Mouse (Mus musculus) left cerebral cortex, adult 2 months (tissue): ENCODE data around the gene Dnajb12. TPM values are rescaled to one million over a fixed set of nuclear protein-coding genes. Genes with fewer than 3 reads are reported as not detected.

Experiments used
- DNase-seq, 2 experiments: peaks; one replicate each; pipeline ENCODE4 v3.0.0; 2021 to 2022; ENCODE audit warnings: low spot score in 2 of 2, mixed read lengths in 1 of 2; ENCODE audit errors: extremely low spot score in 1 of 2
- H3K27ac ChIP-seq: fragments of 200-600 bp; 2 replicates; pipeline ENCODE4 v1.8.1; 2022
- H3K4me3 ChIP-seq: fragments of 200-600 bp; 2 replicates; pipeline ENCODE4 v1.8.1; 2022
- CTCF ChIP-seq: fragments of 200-600 bp; IDR thresholded peaks from 2 replicates; pipeline ENCODE4 v1.8.1; 2022; ENCODE audit warnings: antibody characterized with exemption, mild to moderate bottlenecking, moderate library complexity
- intact Hi-C: fragments of 180-260 bp; cut with DNase I; formaldehyde crosslinking; loops from one replicate; pipeline ENCODE4 v1.15.1; 2025
- total RNA-seq, 2 experiments: library from RNA; stranded (reverse); gene quantifications; 2 replicates each; pipeline ENCODE4 v1.2.3; 2021

Gene Dnajb12
- total RNA-seq, 2 experiments from 2014 or later, result 50.6 to 52.2 TPM

DNA sequence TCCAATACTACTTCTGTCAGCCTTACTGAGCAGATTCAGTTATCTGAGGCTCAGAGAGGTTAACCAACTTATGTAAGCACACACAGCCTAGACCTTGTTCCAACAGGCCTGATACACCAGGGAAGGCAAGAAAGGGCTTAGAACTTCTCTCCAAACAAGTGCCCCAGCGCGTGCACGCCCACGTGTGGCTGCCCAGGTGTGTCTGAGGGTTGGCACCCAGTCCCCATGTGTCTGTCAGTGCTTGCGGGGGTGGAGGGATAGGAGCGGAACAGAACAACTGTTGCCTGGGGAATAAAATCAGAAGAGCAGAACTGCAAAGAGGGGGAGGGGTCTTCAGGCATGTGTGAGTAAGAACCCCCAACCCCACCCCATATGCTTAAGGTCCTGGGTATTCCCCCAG lies 31.7 kb downstream of the Dnajb12 start:
- no peak for DNase-seq
- no peak overlapping the region for H3K27ac ChIP-seq
- TF ChIP-seq CTCF, result no peak
- no peak overlapping the region for H3K4me3 ChIP-seq
- intact Hi-C loops, result no loop called here

DNA sequence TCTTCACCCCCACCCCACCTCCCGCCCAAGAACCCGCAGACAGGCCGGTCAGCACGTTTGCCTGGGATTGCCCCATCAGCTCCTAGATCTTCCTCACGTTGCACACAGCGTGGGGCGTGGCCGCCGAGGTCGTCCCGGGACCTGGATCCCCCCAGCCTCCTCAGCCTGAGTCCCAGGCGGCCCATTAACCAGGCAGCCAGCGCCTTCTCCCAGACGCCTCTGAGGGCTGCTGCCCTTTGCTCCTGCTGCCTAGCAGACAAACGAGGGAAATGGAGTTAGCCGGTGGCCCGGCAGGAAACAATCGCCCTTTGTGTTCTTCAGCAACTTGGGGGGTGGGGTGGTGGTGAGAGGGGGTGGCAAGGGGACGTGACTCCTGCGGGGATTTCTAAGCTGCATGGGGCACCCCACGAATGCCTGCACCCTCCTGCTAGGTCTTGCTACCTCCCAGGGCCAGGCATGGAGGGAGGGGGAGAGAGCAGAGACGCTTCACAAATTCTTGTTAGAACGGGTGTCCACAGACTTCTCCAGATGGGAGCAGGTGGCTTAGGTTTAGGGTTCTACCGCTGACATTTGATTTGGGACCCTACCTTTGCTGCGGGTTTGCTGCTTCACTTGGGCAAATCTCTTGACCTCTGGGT lies 32.3 kb downstream of the Dnajb12 start:
- H3K4me3 ChIP-seq, result no peak overlapping the region
- no peak for DNase-seq
- TF ChIP-seq CTCF, result no peak
- intact Hi-C loops, result no loop called here
- H3K27ac ChIP-seq, result no peak overlapping the region

DNA sequence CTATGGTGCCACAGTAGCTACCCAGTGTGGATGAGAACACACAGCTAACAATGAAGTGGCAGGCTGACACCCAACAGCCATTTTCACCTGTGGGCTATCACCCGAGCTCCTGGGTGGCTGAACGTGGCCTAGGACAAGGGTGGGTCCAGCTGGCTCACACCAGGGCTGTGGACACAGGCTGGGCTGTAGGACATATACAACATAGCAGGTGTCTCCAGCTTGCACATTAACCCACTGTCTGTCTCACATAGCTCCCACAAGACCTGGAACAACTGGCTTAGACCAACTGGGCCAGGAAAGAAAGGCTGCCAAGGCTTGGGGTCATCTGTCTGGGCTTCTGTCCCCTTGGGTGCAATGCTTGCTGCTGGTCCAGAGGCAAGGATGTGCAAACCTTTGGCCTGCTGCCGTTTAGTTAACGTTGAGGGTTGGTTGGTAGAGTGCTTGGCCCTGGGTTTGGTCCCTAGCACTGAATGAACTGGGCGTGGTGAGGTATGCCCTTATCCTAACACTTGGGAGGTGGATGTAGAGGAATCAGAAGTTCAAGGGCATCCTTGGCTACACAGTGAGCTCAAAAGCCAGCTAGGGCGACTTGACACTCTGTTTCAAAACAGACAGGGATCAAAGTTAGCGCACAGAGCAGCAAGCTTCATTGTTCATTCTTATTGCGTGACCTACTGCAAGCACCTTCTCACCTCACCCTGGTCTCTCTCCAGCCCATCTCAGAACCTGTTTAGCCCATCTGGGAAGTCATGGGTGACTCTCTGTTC lies 36.0 kb downstream of the Dnajb12 start:
- no peak for TF ChIP-seq CTCF
- intact Hi-C loops, result no loop called here
- Histone ChIP-seq H3K27ac (no peak overlapping the region), H3K4me3 (no peak overlapping the region)
- no peak for DNase-seq

DNA sequence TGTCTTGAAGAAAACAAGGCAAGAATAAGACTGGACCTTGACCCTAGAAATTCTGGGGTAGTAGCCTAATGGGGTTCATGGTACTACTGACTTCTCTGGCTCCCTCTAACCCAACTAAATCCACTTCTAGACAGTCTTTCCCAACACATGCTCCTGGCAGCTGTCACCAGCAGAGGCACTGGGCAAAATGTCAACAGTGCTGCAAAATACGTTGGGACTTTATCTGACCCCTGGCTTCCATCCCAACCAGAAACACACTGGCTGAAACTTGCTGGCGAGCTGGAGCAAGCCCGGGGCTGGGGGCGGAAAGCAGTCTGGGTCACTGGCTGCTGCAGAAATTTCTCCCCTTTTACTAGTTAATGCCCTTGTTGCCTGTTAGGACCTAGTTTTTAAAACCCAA lies 36.8 kb downstream of the Dnajb12 start:
- H3K4me3 ChIP-seq, result no peak overlapping the region
- intact Hi-C loops, result no loop called here
- no peak for TF ChIP-seq CTCF
- H3K27ac ChIP-seq, result no peak overlapping the region
- no peak for DNase-seq

DNA sequence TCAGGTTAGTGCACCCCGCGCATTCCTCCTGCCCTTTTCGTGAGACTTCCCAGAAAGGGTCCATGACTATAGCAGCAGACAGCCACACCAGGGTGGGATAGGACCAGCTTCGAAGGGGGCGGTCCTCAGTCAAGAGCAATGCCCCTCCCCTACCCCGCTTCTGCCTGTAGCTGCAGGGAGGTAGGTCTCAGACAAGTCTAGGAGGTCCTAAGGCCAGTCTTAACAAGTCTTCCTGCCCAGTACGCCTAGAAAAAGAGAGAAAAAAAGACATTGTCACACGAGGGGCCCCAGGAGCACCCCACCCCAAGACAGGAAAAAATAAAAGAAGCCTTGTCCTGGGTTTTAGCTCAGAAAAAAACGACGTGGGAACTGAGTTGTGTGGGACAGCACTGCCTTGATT lies 37.3 kb downstream of the Dnajb12 start:
- intact Hi-C loops, result no loop called here
- no peak for TF ChIP-seq CTCF
- DNase-seq, result no peak
- Histone ChIP-seq H3K4me3 (no peak overlapping the region), H3K27ac (no peak overlapping the region)

DNA sequence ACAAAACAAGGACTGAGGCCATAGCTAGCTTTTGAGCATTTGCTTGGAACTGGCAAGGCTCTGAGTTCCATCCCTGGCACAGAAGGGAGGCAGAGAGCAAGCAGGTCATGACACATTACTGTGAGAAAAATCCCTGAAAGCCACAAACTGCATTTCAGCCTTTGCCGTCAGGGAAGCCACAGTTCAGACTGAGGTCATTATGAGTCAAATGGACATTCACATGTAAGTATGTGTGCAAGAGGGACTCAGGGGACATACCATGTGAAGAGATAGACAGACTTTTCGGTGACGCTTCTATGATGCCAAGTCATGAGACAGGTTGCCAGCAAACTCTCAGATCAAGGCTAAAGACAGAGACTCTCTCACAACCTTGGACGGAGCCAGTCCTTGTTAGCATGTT lies 38.8 kb downstream of the Dnajb12 start:
- intact Hi-C loops, result no loop called here
- no peak for TF ChIP-seq CTCF
- no peak overlapping the region for H3K4me3 ChIP-seq
- no peak for DNase-seq
- H3K27ac ChIP-seq, result no peak overlapping the region

DNA sequence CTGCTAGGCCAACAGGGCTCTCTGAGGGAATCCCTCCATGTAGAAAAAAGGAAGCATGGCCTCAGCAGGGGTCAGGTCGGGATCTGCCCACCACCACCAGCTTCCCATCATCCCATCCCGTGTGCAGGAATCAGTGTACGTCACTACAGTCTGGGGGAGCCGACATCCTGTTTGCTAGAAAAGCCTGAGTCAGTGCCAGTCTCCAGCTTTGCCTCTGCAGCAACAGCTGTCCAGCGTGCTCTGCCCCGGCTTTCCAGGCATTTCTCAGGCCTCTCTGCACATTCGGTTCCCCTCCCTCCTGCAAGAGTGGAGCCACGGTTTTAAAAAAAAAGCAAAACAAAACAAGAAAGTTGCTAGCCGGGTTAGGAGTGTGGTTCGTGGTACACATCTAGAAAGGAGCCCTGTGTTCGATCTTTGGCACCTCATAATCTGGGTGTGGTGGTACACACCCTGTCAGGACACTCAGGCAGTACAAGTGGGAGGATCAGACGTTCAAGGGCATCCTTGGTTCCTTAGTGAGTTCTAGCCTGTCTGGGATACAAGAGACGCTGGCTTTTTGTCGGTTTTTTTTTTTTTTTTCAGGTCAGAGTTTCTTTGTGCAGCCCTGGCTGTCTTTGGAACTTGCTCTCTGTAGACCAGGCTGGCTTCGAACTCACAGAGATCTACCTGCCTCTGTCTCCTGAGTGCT lies 40.3 kb downstream of the Dnajb12 start:
- H3K27ac ChIP-seq, result no peak overlapping the region; the same call in 1 of the 2 replicates
- intact Hi-C loops, result no loop called here
- no peak for TF ChIP-seq CTCF

DNA sequence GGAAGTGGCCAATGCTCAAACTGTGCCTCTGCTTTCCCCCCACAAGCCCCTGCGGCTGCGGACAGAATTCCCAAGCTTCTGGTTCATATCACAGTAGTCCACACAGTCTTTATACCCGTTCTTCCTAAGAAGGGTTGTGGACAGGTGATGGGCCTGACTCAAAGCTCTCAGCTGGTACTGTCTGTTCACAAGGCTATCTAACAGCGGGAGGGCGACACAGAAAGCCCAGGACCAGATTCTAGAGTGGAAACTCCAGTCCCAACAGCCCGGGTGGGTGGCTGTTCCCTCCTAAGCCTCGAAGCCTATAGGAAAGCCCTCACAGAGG lies 41.1 kb downstream of the Dnajb12 start:
- no peak for TF ChIP-seq CTCF
- Histone ChIP-seq H3K4me3 (peak overlapping the region; percentile 43), H3K27ac (peak overlapping the region; percentile 74)
- intact Hi-C loops, result no loop called here
- DNase-seq, result no peak

More for the DNA sequence above, 40.3 kb downstream of the Dnajb12 start:
- DNase-seq, result no peak
- H3K4me3 ChIP-seq, result no peak overlapping the region

DNA sequence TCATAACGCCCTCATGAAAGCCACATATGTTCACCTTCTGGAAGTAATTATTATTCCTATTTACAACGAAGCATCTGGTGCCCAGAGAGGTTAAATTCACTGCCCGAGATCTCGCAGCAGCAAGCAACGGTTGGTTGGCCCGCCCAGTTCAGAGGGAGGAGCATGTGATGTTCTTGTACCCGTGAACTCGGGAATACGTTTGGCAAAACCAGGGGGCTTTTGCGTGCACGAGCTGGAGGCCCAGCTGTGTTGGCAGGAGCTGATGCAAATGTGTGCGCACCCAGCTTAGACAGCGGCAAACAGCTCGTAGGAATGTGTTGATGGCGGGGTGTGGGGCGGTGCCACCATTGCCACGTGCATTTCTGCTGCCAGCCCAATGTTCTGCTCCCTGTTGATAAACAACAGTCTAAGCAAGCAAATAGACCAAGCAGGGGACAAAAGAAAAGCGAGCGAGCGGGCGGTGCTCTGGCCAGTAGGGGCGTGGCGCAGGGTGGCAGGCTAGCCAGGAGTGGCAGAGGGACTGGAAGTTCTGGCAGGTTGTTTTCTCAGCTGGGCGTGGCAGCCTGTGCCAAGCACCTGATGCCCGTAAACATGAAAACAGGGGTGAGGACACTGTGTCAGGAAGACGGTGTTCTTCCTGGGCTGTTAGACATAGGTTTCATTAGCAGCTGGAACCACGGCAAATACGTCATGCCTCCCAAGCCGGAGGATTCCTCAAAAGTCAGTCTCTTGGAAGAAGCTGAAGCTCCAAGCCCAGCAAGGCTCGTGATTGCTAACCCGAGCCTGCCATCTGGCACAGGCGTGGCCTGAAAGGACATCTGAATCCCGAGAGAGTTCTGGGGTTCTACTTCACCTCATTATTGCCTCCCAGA lies 41.7 kb downstream of the Dnajb12 start:
- peak overlapping the region; percentile 74 for H3K27ac ChIP-seq
- TF ChIP-seq CTCF, result peak; percentile 30
- intact Hi-C loops, result no loop called here

DNA sequence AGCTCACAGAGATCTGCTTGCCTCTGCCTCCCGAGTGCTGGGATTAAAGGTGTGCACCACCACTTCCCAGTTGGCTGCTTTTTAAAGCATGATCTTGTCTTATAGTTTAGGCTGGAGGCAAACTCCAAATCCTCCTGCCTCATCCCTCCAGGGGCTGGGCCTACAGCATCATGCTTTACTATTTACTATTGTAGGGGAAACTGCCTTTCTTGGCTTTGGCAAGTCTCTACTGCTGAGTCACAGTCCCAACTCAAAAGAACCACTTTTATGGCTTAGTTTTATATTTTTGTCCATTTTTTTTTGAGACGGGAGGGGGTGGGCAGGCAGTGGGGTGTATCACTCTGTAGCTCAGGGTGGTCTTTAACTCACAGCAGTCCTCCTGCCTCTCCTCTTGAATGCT lies 44.1 kb downstream of the Dnajb12 start:
- intact Hi-C loops, result no loop called here
- Histone ChIP-seq H3K4me3 (no peak overlapping the region), H3K27ac (no peak overlapping the region)
- no peak for TF ChIP-seq CTCF
- no peak for DNase-seq

More for the DNA sequence above, 41.7 kb downstream of the Dnajb12 start:
- H3K4me3 ChIP-seq, result peak overlapping the region; percentile 43
- DNase-seq, result peak; percentile 45 to 55

DNA sequence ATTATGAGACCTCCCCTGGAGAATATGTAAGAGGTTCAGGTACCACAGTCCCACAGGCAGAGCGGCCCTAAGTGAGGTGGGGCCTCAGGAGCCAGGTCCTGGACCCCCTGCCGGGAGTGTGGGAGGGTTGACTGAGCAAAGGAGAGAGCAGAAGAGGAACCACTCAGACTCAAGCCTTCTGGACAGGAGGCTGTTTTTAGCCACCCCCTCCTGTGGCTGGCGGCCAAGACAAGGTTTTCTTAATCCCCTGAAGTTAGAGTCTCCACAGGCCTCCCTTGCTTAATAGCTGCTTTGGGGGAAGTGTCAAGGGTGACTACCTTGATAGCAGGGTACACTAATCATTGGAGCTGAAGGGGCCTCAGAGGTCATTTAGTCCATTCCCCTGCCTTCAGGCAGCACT lies 44.9 kb downstream of the Dnajb12 start:
- DNase-seq, result no peak

More for the DNA sequence above, 44.9 kb downstream of the Dnajb12 start:
- intact Hi-C loops, result no loop called here
- TF ChIP-seq CTCF, result no peak
- no peak overlapping the region for H3K27ac ChIP-seq
- H3K4me3 ChIP-seq, result no peak overlapping the region
